Mouse (Mus musculus): ENCODE results near the gene Timm9. TPM values are rescaled to one million over a fixed set of nuclear protein-coding genes. Genes with fewer than 3 reads are reported as not detected.

Timm9 gene
- 24.8 to 30.5 TPM (median 27.7 TPM) in 4 replicates for total RNA-seq (2023; ENCODE audit: inconsistent age)

GRCm38 (mm10) chr12:71136130-71136973 lies at the start of gene Timm9, which contains the start of gene 2700049A03Rik:
Gene Timm9 (minus strand): TSS chr12:71136684.
Gene 2700049A03Rik (plus strand): TSS chr12:71136848.

GRCm38 (mm10) chr12:71111331-71111730 lies 25.2 kb downstream of the Timm9 start, which contains the start of gene Tomm20l:
Gene Tomm20l (plus strand): TSS chr12:71111428.

Other genes starting within 250 kb of the Timm9 start
- gene Actr10, start 198.8 kb downstream of the Timm9 start, total RNA-seq (2023; ENCODE audit: inconsistent age) = 99.9 to 123 TPM (median 102 TPM) in 4 replicates
- 190 to 214 TPM (median 207 TPM) in 4 replicates for gene Psma3, start 162.1 kb downstream of the Timm9 start, total RNA-seq (2023; ENCODE audit: inconsistent age)
- 66.1 to 72.8 TPM (median 68.9 TPM) in 4 replicates for gene Arid4a, start 120.7 kb downstream of the Timm9 start, total RNA-seq (2023; ENCODE audit: inconsistent age)
- gene Tomm20l, start 25.3 kb downstream of the Timm9 start, total RNA-seq (2023; ENCODE audit: inconsistent age) = not detected in 4 replicates
- gene 2700049A03Rik, start 164 bp upstream of the Timm9 start, total RNA-seq (2023; ENCODE audit: inconsistent age) = 11.2 to 13.0 TPM (median 11.9 TPM) in 4 replicates
- gene Dact1, start 173.2 kb upstream of the Timm9 start, total RNA-seq (2023; ENCODE audit: inconsistent age) = 0.18 TPM in 2 of 4 replicates, not detected in the others

Measured in B cell, adult (primary cell).